Mouse (Mus musculus) bone marrow, adult 2 months (tissue): Measurements from ENCODE around the gene Mtrex.

Experiments
- CTCF ChIP-seq: fragments of 200-500 bp; IDR thresholded peaks from 2 replicates; pipeline ENCODE4 v1.5.1; 2011; ENCODE audit warnings: low read length, control low read depth; ENCODE audit not compliant: control insufficient read depth, insufficient read depth
- POLR2A ChIP-seq: fragments of 200-500 bp; IDR thresholded peaks from 2 replicates; pipeline ENCODE4 v1.6.1; 2011; ENCODE audit warnings: low read depth, mild to moderate bottlenecking, control low read depth, low read length, borderline replicate concordance; ENCODE audit not compliant: control insufficient read depth

DNA sequence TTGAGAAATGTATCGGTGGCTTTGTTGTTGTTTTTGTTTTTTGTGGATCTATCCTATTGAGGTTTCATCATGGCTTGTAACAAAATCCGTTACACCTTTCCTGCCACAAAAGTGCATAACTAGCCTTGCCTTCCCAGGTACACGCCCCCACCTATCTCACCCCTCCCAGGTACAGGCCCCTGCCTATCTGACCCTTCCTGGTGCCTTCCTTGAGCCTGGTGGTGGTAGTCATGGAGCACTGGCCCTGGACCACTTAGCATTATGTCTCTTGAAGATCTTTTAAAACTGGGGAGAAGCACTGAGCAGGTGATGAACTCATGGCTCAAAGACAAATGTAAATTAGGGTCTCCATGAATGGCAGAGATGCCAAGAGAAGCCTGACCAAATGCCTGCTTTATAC, 64.9 kb downstream of the Mtrex start:
- no peak for TF ChIP-seq CTCF
- no peak for TF ChIP-seq POLR2A
